ENCODE assay signal across 30 mouse cellular contexts in the genomic region with DNA sequence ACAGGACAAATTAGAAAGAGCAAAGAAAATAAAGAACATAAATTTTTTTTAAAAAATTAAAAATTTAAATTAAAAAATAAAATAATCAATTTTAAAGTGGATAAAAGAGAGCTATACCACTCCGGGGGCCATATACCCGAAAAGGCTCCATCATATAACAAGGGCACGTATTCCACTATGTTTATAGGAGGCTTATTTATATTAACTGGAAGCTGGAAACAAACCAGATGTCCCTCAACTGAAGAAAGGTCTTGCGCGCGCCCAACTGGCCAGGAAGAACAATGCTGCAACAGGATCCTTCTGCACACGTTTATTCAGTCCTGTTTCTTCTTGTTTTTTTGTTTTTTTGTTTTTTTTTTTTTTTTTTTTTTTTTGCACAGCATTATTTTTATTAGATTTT.
"Had no signal": no experiment of that assay in that cellular context is flagged by ENCODE, and none has a peak within 500 bp of the region (broad histone marks: within the 10 kb centered on the region; RNA-seq: fewer than 3 reads in every experiment).

No protein-coding gene starts in this region.

- H3K36me3 ChIP-seq: limb, embryonic 10.5 days; limb, embryonic 12.5 days; limb, embryonic 13.5 days; limb, embryonic 15.5 days; liver, embryonic 12.5 days; liver, embryonic 13.5 days; liver, embryonic 15.5 days; lung, embryonic 15.5 days; midbrain, embryonic 10.5 days; midbrain, embryonic 12.5 days; midbrain, embryonic 13.5 days; midbrain, embryonic 15.5 days had no signal

- H3K9ac ChIP-seq: limb, embryonic 12.5 days; limb, embryonic 13.5 days; limb, embryonic 15.5 days; liver, embryonic 12.5 days; liver, embryonic 13.5 days; liver, embryonic 14.5 days; liver, embryonic 15.5 days; liver, postnatal 0 days; lung, embryonic 15.5 days; midbrain, embryonic 12.5 days; midbrain, embryonic 13.5 days; midbrain, embryonic 15.5 days had no signal

- H3K4me3 ChIP-seq: left cerebral cortex, adult 2 months; limb, embryonic 10.5 days; limb, embryonic 12.5 days; limb, embryonic 13.5 days; limb, embryonic 15.5 days; liver, embryonic 12.5 days; liver, embryonic 13.5 days; liver, embryonic 15.5 days; lung, embryonic 15.5 days; megakaryocyte, embryonic 14.5 days; midbrain, embryonic 10.5 days; midbrain, embryonic 12.5 days; midbrain, embryonic 13.5 days; midbrain, embryonic 15.5 days; myocyte had no signal

- H3K27ac ChIP-seq: left cerebral cortex, adult 2 months; limb, embryonic 10.5 days; limb, embryonic 12.5 days; limb, embryonic 13.5 days; limb, embryonic 15.5 days; liver, embryonic 12.5 days; liver, embryonic 13.5 days; liver, embryonic 14.5 days; liver, embryonic 15.5 days; lung, embryonic 15.5 days; macrophage; midbrain, embryonic 10.5 days; midbrain, embryonic 12.5 days; midbrain, embryonic 13.5 days; midbrain, embryonic 15.5 days had no signal

- H3K4me2 ChIP-seq: limb, embryonic 12.5 days; limb, embryonic 13.5 days; limb, embryonic 15.5 days; liver, embryonic 11.5 days; liver, embryonic 12.5 days; liver, embryonic 13.5 days; liver, embryonic 15.5 days; lung, embryonic 15.5 days; midbrain, embryonic 11.5 days; midbrain, embryonic 12.5 days; midbrain, embryonic 13.5 days; midbrain, embryonic 15.5 days had no signal

- ATAC-seq: liver, embryonic 12.5 days; liver, postnatal 0 days; lung, postnatal 0 days; midbrain, embryonic 13.5 days; midbrain, embryonic 15.5 days; midbrain, embryonic 16.5 days had no signal

- DNase-seq: left cerebral cortex, postnatal 4 days; liver; liver, embryonic 13.5 days; liver, postnatal 0 days; lung, adult 18-20 months; lung, adult 2 months; lung, postnatal 10 days; lung, postnatal 14 days; lung, postnatal 36 days; midbrain, embryonic 14.5 days had no signal

- H3K9me3 ChIP-seq: limb, embryonic 10.5 days; limb, embryonic 12.5 days; limb, embryonic 13.5 days; limb, embryonic 15.5 days; liver, embryonic 12.5 days; liver, embryonic 13.5 days; liver, embryonic 15.5 days; lung, embryonic 15.5 days; megakaryocyte, embryonic 14.5 days; midbrain, embryonic 10.5 days; midbrain, embryonic 12.5 days; midbrain, embryonic 13.5 days; midbrain, embryonic 15.5 days had no signal

- H3K27me3 ChIP-seq: limb, embryonic 12.5 days; limb, embryonic 13.5 days; limb, embryonic 15.5 days; liver, embryonic 12.5 days; liver, embryonic 13.5 days; liver, embryonic 15.5 days; lung, embryonic 15.5 days; megakaryocyte, embryonic 14.5 days; midbrain, embryonic 12.5 days; midbrain, embryonic 13.5 days; midbrain, embryonic 15.5 days had no signal

- H3K4me1 ChIP-seq: limb, embryonic 10.5 days; limb, embryonic 12.5 days; limb, embryonic 13.5 days; limb, embryonic 15.5 days; liver, embryonic 12.5 days; liver, embryonic 13.5 days; liver, embryonic 15.5 days; lung, embryonic 15.5 days; megakaryocyte, embryonic 14.5 days; midbrain, embryonic 10.5 days; midbrain, embryonic 12.5 days; midbrain, embryonic 13.5 days; midbrain, embryonic 15.5 days had no signal
